Mouse (Mus musculus) heart, embryonic 13.5 days (tissue): ENCODE data around the gene Cldn18. TPM values are rescaled to one million over a fixed set of nuclear protein-coding genes. Genes with fewer than 3 reads are reported as not detected.

ENCODE experiments used
- ATAC-seq: fragments of 200-750 bp; cut with Nextera tagmentation; 2 replicates; pipeline ENCODE4 v1.8.0; 2017; ENCODE audit warnings: moderate TSS enrichment; ENCODE audit not compliant: insufficient number of reproducible peaks, low FRiP score, low TSS enrichment; ENCODE audit errors: extremely low read depth
- H3K27ac ChIP-seq: fragments of 300-500 bp; sonication (generic); replicated peaks from 2 replicates; pipeline ENCODE4 v1.5.1; 2015; ENCODE audit warnings: moderate library complexity, mild to moderate bottlenecking, inconsistent platforms
- H3K27me3 ChIP-seq: fragments of 300-500 bp; sonication (generic); replicated peaks from 2 replicates; pipeline ENCODE4 v1.6.1; 2015; ENCODE audit warnings: mild to moderate bottlenecking, inconsistent platforms
- H3K36me3 ChIP-seq: fragments of 300-500 bp; sonication (generic); 2 replicates; pipeline ENCODE4 v1.6.1; 2015; ENCODE audit warnings: mild to moderate bottlenecking, inconsistent platforms
- H3K4me1 ChIP-seq: fragments of 300-500 bp; sonication (generic); 2 replicates; pipeline ENCODE4 v1.6.1; 2015; ENCODE audit warnings: inconsistent platforms
- H3K4me2 ChIP-seq: fragments of 300-500 bp; sonication (generic); 2 replicates; pipeline ENCODE4 v1.6.1; 2015; ENCODE audit warnings: inconsistent platforms, mild to moderate bottlenecking, moderate library complexity
- H3K4me3 ChIP-seq: fragments of 300-500 bp; sonication (generic); 2 replicates; pipeline ENCODE4 v1.5.1; 2015; ENCODE audit warnings: moderate library complexity, mild to moderate bottlenecking, inconsistent platforms
- H3K9ac ChIP-seq: fragments of 300-500 bp; sonication (generic); 2 replicates; pipeline ENCODE4 v1.6.1; 2015; ENCODE audit warnings: inconsistent platforms, mild to moderate bottlenecking, moderate library complexity
- H3K9me3 ChIP-seq: fragments of 300-500 bp; sonication (generic); 2 replicates; pipeline ENCODE4 v1.6.1; 2016; ENCODE audit warnings: inconsistent platforms
- WGBS: fragments of 180-500 bp; shearing (Covaris S2); methylation state at CpG from one replicate; pipeline ENCODE4 v1.1.7; 2015; ENCODE audit warnings: mixed read lengths; 5-methylcytosine and 5-hydroxymethylcytosine counted together
- polyA plus RNA-seq: library from polyadenylated mRNA; unstranded; fragments of >200 nt; fragmentation: Nextera tagmentation; extraction: Ambion mirVana; gene quantifications from 2 replicates; pipeline ENCODE4 v1.2.1, GENCODE M21; 2015

The Cldn18 gene
- 3.3 and 3.6 TPM in 2 replicates for polyA plus RNA-seq

DNA sequence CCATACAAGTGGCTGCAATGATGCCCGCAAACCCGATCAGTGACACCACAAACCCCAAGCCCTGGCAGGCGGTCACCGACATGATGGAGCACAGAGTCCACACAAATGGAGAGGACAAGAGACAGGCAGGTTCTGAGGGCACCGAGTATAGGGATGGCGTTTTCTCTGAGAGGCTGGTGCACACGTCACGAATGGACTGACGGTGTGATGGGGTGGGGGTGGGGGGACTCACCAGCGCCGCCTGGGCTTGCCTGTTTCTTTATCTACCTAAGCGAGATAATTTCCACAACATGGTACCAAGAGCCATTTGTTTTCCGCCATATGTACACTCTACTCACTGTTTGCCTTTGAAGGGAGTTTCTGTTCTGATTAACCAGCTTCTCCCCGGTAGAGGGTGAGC lies at the start of gene Cldn18:
Cldn18 (minus strand) TSS at position 134 of the 400 bp plus-strand sequence.
- WGBS, result 76% methylated on average over 14 of the region's 14 CpGs
- ATAC-seq, result no peak
- Histone ChIP-seq H3K4me2 (no peak within 1 kb of the TSS), H3K9me3 (no peaks in the 10 kb centered on the region), H3K9ac (no peak within 1 kb of the TSS), H3K27ac (no peak within 1 kb of the TSS), H3K27me3 (no peaks in the 10 kb centered on the region), H3K4me3 (no peak within 1 kb of the TSS), H3K36me3 (no peaks in the 10 kb centered on the region), H3K4me1 (no peaks in the 10 kb centered on the region)

GRCm38 (mm10) chr9:99763530-99763929 lies 46.5 kb upstream of the Cldn18 start:
- H3K27me3 ChIP-seq, result no peaks in the 10 kb centered on the region
- no peak overlapping the region for H3K4me2 ChIP-seq
- ATAC-seq, result no peak
- no peaks in the 10 kb centered on the region for H3K4me1 ChIP-seq
- H3K9ac ChIP-seq, result no peak overlapping the region
- H3K36me3 ChIP-seq, result no peaks in the 10 kb centered on the region
- no peak overlapping the region for H3K4me3 ChIP-seq
- 64% methylated on average over 6 of the region's 6 CpGs for WGBS
- no peaks in the 10 kb centered on the region for H3K9me3 ChIP-seq
- no peak overlapping the region for H3K27ac ChIP-seq

DNA sequence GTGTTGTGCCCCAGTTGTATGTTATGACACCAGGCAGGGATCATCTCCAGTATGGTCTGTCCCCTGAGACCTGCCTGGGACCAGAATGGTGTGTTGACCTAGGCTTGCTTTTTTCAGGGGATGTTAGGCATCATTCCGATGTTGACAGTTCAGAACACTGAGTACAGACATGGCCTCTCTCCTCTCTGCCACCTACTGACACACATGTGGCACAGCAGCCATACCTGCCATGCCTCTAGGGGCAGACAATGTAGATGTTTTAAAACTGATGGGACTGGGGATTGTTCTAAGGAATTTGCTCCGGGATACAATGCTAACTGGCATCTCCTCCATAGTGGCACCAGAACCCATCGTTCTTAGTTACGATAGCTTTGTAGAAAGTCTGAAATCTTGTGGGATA lies 33.2 kb upstream of the Cldn18 start:
- no peak overlapping the region for H3K9ac ChIP-seq
- 68% methylated on average over 4 of the region's 4 CpGs for WGBS
- H3K36me3 ChIP-seq, result no peaks in the 10 kb centered on the region
- no peaks in the 10 kb centered on the region for H3K4me1 ChIP-seq
- H3K27ac ChIP-seq, result no peak overlapping the region
- ATAC-seq, result no peak
- H3K27me3 ChIP-seq, result no peaks in the 10 kb centered on the region
- no peak overlapping the region for H3K4me3 ChIP-seq
- no peaks in the 10 kb centered on the region for H3K9me3 ChIP-seq
- no peak overlapping the region for H3K4me2 ChIP-seq

GRCm38 (mm10) chr9:99748279-99748678 lies 31.2 kb upstream of the Cldn18 start:
- Histone ChIP-seq H3K27me3 (no peaks in the 10 kb centered on the region), H3K4me3 (no peak overlapping the region), H3K9ac (no peak overlapping the region), H3K4me2 (no peak overlapping the region), H3K4me1 (no peaks in the 10 kb centered on the region), H3K27ac (no peak overlapping the region), H3K36me3 (no peaks in the 10 kb centered on the region), H3K9me3 (no peaks in the 10 kb centered on the region)
- 63% methylated on average over 1 of the region's 1 CpGs for WGBS
- ATAC-seq, result no peak

- Histone ChIP-seq H3K4me2 (no peak overlapping the region), H3K4me1 (no peaks in the 10 kb centered on the region), H3K9me3 (no peaks in the 10 kb centered on the region), H3K4me3 (no peak overlapping the region), H3K36me3 (no peaks in the 10 kb centered on the region), H3K9ac (no peak overlapping the region), H3K27me3 (no peaks in the 10 kb centered on the region), H3K27ac (no peak overlapping the region)
- no peak for ATAC-seq
- 50% methylated on average over 4 of the region's 4 CpGs for WGBS
Observed at GRCm38 (mm10) chr9:99747731-99748130, 30.7 kb upstream of the Cldn18 start.

GRCm38 (mm10) chr9:99744548-99744947 lies 27.5 kb upstream of the Cldn18 start:
- Histone ChIP-seq H3K9ac (no peak overlapping the region), H3K4me2 (no peak overlapping the region), H3K27ac (no peak overlapping the region), H3K9me3 (no peaks in the 10 kb centered on the region), H3K27me3 (no peaks in the 10 kb centered on the region), H3K4me1 (no peaks in the 10 kb centered on the region), H3K36me3 (no peaks in the 10 kb centered on the region), H3K4me3 (no peak overlapping the region)
- 80% methylated on average over 5 of the region's 5 CpGs for WGBS
- no peak for ATAC-seq

DNA sequence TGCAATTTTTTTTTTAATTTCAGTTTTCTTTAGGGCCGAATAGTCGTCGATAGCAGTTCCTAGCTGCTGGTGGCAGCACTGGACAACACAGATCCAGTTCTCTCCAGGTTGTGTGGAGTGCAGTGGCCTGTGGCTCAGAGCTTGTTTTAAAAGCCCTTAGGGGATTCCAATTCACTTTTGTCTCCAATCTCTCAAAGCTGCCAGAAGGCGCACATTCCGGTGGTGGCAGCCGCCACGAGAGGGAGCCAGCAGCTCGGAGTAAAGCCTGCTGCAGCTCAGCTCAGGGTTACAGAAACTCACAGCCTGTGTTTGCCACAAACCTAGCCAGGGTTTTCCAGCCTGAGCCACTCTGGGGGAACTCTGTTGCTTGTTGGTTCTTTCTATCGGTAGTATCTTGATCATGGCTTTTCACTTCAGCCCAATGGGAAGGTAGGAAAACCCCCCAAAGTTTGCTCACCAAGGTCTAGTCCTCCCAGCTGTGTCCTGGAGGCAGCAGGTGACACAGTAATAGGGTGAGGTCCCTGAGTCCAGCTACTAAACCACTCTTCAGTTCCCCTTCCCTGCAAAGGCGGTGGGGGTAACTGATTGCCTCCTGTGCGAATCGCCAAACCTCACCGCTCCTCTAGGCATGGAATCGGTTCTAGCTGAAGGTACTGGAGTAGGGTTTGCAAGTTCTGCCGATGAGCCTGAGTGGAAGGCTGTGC lies 13.0 kb upstream of the Cldn18 start:
- no peak overlapping the region for H3K9ac ChIP-seq
- no peaks in the 10 kb centered on the region for H3K27me3 ChIP-seq
- ATAC-seq, result no peak
- H3K9me3 ChIP-seq, result peaks cover 3% of the 10 kb centered on the region
- no peak overlapping the region for H3K27ac ChIP-seq
- 33% methylated on average over 15 of the region's 15 CpGs for WGBS
- H3K4me3 ChIP-seq, result no peak overlapping the region
- H3K4me2 ChIP-seq, result no peak overlapping the region
- H3K4me1 ChIP-seq, result peaks cover 4% of the 10 kb centered on the region; the same call in 1 of the 2 replicates
- no peaks in the 10 kb centered on the region for H3K36me3 ChIP-seq

DNA sequence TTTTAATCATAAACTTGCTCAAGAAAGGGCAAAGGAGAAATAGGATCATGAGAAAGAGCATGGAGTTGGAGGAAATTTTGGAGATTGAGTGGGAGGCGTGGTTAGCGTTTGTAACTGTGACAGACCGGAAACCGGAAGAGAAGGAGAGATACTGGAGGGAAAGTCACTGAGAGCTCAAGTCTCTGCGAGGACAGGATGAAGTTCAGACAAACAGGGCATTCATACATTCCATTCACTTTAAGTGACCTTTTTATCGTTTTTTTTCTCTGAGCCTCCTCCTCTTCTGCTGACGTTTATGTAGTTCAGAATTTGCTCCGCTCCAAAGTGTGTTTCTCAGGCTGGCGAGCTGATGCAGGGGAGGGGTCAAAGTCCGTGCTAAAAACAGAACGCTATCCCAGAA lies 10.8 kb upstream of the Cldn18 start:
- Histone ChIP-seq H3K27me3 (no peaks in the 10 kb centered on the region), H3K4me1 (peaks cover 4% of the 10 kb centered on the region; the same call in 1 of the 2 replicates), H3K36me3 (no peaks in the 10 kb centered on the region), H3K27ac (no peak overlapping the region), H3K9me3 (no peaks in the 10 kb centered on the region), H3K4me2 (peak overlapping the region; percentile 40), H3K4me3 (no peak overlapping the region), H3K9ac (no peak overlapping the region)
- WGBS, result 30% methylated on average over 11 of the region's 11 CpGs
- no peak for ATAC-seq

DNA sequence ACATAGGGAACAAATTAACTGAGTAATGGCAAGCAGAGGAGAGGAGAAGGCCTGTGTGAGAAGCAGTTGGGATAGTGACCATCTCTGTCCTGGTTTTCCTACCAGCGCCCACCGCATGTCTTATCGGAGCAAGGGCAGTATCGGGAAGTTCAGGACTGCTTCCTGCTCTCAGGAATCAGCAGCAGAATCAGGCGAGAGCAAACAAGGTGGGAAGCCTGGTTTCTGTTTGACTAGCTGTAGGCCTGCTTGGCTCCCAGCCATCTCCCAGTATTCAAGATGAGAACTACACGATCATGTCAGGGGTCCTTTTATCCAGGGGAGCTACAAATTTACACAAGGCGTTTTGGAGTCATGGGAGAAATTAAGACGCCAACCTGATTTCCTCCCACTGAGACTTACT lies 8.2 kb upstream of the Cldn18 start:
- no peak overlapping the region for H3K4me3 ChIP-seq
- H3K36me3 ChIP-seq, result no peaks in the 10 kb centered on the region
- no peak overlapping the region for H3K27ac ChIP-seq
- ATAC-seq, result no peak
- no peaks in the 10 kb centered on the region for H3K9me3 ChIP-seq
- H3K4me1 ChIP-seq, result peaks cover 4% of the 10 kb centered on the region; the same call in 1 of the 2 replicates
- no peak overlapping the region for H3K9ac ChIP-seq
- no peaks in the 10 kb centered on the region for H3K27me3 ChIP-seq
- H3K4me2 ChIP-seq, result no peak overlapping the region
- WGBS, result 61% methylated on average over 8 of the region's 8 CpGs

- 28% methylated on average over 1 of the region's 1 CpGs for WGBS
- Histone ChIP-seq H3K9ac (no peak overlapping the region), H3K27me3 (no peaks in the 10 kb centered on the region), H3K4me1 (no peaks in the 10 kb centered on the region), H3K4me3 (no peak overlapping the region), H3K9me3 (no peaks in the 10 kb centered on the region), H3K4me2 (no peak overlapping the region), H3K36me3 (no peaks in the 10 kb centered on the region), H3K27ac (no peak overlapping the region)
- ATAC-seq, result no peak
Observed at GRCm38 (mm10) chr9:99720011-99720410, 2.9 kb upstream of the Cldn18 start.

GRCm38 (mm10) chr9:99710297-99710696 lies 6.8 kb downstream of the Cldn18 start:
- Histone ChIP-seq H3K9ac (no peak overlapping the region), H3K4me3 (no peak overlapping the region), H3K27me3 (no peaks in the 10 kb centered on the region), H3K9me3 (no peaks in the 10 kb centered on the region), H3K4me1 (no peaks in the 10 kb centered on the region), H3K36me3 (no peaks in the 10 kb centered on the region), H3K4me2 (no peak overlapping the region), H3K27ac (no peak overlapping the region)
- WGBS, result 66% methylated on average over 4 of the region's 4 CpGs
- no peak for ATAC-seq

DNA sequence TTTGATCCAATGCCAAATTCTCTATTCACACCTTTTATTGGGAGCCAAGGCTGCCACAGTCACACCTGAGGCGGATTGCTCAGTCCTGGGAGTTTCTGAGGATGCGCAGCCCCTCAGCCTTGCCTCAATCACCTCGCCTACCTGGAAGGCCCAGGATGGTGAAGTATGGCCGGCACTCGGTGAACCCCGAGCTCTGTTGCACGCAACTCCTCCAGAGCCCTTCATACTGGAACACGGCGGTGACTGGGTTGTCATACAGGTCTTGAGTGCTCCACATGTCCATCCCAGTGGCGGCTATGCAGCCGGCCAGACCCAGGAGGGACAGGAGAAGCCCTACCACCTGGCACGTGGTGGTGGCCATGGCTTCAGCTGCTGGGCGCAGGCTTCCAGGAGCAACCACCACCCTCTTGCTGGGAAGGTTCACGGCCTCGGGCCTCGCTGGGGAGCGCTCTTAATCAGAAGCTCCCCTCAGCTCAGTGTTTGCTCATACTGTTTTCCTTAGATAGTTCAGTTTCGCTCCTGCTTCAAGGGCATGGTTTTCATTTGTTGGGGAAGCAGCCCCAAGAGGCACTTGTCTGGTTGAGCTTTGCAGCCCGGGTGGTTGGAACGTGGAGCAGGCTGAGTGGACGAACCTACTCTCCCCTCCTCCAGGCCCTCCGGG lies 7.3 kb downstream of the Cldn18 start:
- no peak overlapping the region for H3K4me2 ChIP-seq
- 81% methylated on average over 22 of the region's 22 CpGs for WGBS
- H3K9ac ChIP-seq, result no peak overlapping the region

More for the DNA sequence above, 7.3 kb downstream of the Cldn18 start:
- Histone ChIP-seq H3K4me3 (no peak overlapping the region), H3K27ac (no peak overlapping the region), H3K4me1 (no peaks in the 10 kb centered on the region), H3K9me3 (no peaks in the 10 kb centered on the region), H3K27me3 (no peaks in the 10 kb centered on the region), H3K36me3 (no peaks in the 10 kb centered on the region)
- ATAC-seq, result no peak
